Mouse (Mus musculus): ENCODE results near the gene Txlng.

Txlng gene

GRCm38 (mm10) chrX:162760115-162760942 lies 68.9 kb downstream of the Txlng start, which contains the start of gene Rbbp7:
Gene Rbbp7, plus strand, starts transcription at chrX:162760402.
- in situ Hi-C loops (cut with MboI, MseI) = no loop called here

- in situ Hi-C loops (cut with MboI, MseI) = no loop called here
Measured at GRCm38 (mm10) chrX:162759251-162760114, 69.8 kb downstream of the Txlng start.

- in situ Hi-C loops (cut with MboI, MseI) = no loop called here
Measured at GRCm38 (mm10) chrX:162756058-162756457, 73.2 kb downstream of the Txlng start.

- in situ Hi-C loops (cut with MboI, MseI) = no loop called here
Measured at GRCm38 (mm10) chrX:162754314-162754713, 74.9 kb downstream of the Txlng start.

- in situ Hi-C loops (cut with MboI, MseI) = no loop called here
Measured at GRCm38 (mm10) chrX:162752418-162752817, 76.8 kb downstream of the Txlng start.

GRCm38 (mm10) chrX:162748696-162749420 lies 80.4 kb downstream of the Txlng start:
- in situ Hi-C loops (cut with MboI, MseI) = no loop called here

- in situ Hi-C loops (cut with MboI, MseI) = no loop called here
Measured at GRCm38 (mm10) chrX:162736140-162736659, 93.1 kb downstream of the Txlng start.

- in situ Hi-C loops (cut with MboI, MseI) = no loop called here
Measured at GRCm38 (mm10) chrX:162734997-162735929, 94.0 kb downstream of the Txlng start.

GRCm38 (mm10) chrX:162730031-162730430 lies 99.2 kb downstream of the Txlng start:
- in situ Hi-C loops (cut with MboI, MseI) = no loop called here

Measured in T-helper 17 cell (primary cell).